ENCODE assay signal across 9 mouse cellular contexts in the genomic region with DNA sequence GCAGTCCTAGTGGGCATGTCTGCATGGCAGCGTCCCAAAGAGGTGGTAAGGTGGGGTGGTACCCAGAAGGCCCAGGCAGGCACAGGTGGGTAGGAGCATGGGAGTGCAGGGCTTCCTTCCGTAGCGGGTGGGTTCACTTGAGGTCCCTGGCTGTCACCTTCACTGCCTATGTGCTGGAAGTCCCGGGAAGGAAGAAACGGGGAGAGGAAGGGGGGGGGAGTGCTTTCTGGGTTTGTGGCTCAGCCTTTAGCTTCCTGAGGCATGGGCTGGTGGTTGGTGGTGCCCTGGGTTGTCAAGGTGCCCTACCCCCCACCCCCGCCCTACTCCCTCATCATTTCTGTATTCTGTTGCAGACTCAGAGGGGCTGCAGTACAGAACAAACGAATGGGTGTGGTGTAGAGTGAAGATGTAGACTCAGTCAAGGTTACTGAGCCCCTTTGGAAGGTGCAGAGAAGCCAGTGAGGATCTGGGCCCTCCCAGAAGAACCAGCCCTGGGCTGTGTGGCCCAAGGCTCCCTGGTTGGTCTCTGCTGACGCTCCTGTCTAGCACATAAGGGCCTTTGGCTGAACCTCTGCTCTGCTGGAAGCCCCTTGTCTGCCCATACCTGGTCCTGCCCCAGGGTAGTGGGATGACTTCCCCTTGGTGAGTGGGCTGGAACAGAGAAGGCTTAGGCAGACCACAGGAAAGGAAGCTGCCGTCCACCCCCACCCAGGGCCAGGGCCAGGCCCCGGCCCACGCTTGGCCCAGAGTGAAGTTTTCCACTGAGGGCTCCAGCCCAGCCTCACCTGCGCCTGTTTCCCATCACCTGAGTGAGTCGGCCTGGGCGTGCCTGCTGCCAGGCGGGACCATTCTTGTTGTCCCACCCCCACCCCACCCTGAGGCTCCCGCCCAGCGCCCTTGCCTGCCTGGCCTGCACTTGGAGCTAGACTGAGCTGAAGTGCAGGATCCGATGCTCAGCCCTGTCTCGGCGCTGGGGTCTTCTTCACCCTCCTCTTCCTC. TPM values are rescaled to one million over a fixed set of nuclear protein-coding genes. Genes with fewer than 3 reads are reported as not detected.
DNase-seq lines count a peak whose midpoint lies in the region; ATAC-seq and TF ChIP-seq lines count a peak whose summit lies in the region.
"Had no signal": no experiment of that assay in that cellular context is flagged by ENCODE, and none has a peak within 500 bp of the region (broad histone marks: within the 10 kb centered on the region; RNA-seq: fewer than 3 reads in every experiment).

No protein-coding gene starts in this region.

- no peak for TF ChIP-seq CTCF in heart, postnatal 0 days (IDR thresholded peaks at IDR 0.05; ENCODE audit: low read depth)

- H3K27me3 ChIP-seq in heart, embryonic 10.5 days (ENCODE audit: insufficient read depth, poor library complexity, severe bottlenecking): no peaks in the 10 kb centered on the region
- no peaks in the 10 kb centered on the region for H3K27me3 ChIP-seq in heart, postnatal 0 days (ENCODE audit: control insufficient read depth, insufficient read depth, low read length)

- peak overlapping the region; percentile 64 for H3K4me2 ChIP-seq in heart, postnatal 0 days (ENCODE audit: low read depth, low read length)

- H3K9ac ChIP-seq in heart, postnatal 0 days (replicated peaks; ENCODE audit: low read depth, low read length): no peak overlapping the region

- H3K27ac ChIP-seq in heart, embryonic 10.5 days: peak overlapping the region; percentile 90
- peak overlapping the region; percentile 87 for H3K27ac ChIP-seq in heart, postnatal 0 days (ENCODE audit: low read depth)
- peak overlapping the region; percentile 97 for H3K27ac ChIP-seq in macrophage

- no peak for ATAC-seq in heart, postnatal 0 days (ENCODE audit: insufficient read depth, low read depth)

- H3K79me2 ChIP-seq in macrophage (ENCODE audit: inconsistent target): peaks cover 86% of the 10 kb centered on the region

- H3K36me3 ChIP-seq in heart, embryonic 10.5 days: 0 out of 2 replicates have a peak, but pooled peaks cover 2% of the 10 kb centered on the region
- no peaks in the 10 kb centered on the region for H3K36me3 ChIP-seq in heart, postnatal 0 days (replicated peaks; ENCODE audit: control insufficient read depth, insufficient read depth, low read length)
- H3K36me3 ChIP-seq in macrophage (ENCODE audit: inconsistent target): no peaks in the 10 kb centered on the region

- no peak for TF ChIP-seq EP300 in heart, postnatal 0 days (IDR thresholded peaks at IDR 0.05; ENCODE audit: low read depth)

- peaks cover 98% of the 10 kb centered on the region for H3K4me1 ChIP-seq in heart, embryonic 10.5 days
- peaks cover 49% of the 10 kb centered on the region for H3K4me1 ChIP-seq in heart, postnatal 0 days (ENCODE audit: control insufficient read depth, insufficient read depth)

- peak overlapping the region; percentile 42 for H3K4me3 ChIP-seq in heart, embryonic 10.5 days
- no peak overlapping the region for H3K4me3 ChIP-seq in heart, postnatal 0 days (ENCODE audit: low read depth, low read length)
- H3K4me3 ChIP-seq in macrophage (ENCODE audit: inconsistent target): no peak overlapping the region

- 34% methylated on average over 20 of the region's 20 CpGs for WGBS in heart, embryonic 10.5 days
- WGBS in heart, postnatal 0 days: 49% methylated on average over 20 of the region's 20 CpGs
- WGBS in macrophage (ENCODE audit: missing documents): 39% methylated on average over 20 of the region's 20 CpGs

- no peaks in the 10 kb centered on the region for H3K9me3 ChIP-seq in heart, embryonic 10.5 days
- H3K9me3 ChIP-seq in heart, postnatal 0 days (replicated peaks; ENCODE audit: control insufficient read depth, low read length): no peaks in the 10 kb centered on the region

- no peak for DNase-seq in heart, embryonic 10.5 days (ENCODE audit: low spot score)
- DNase-seq in heart, postnatal 4 days: no peak
- DNase-seq in CD4-positive helper T cell, adult 2 months (ENCODE audit: low read depth, low spot score): peak; percentile 76
- DNase-seq in heart, postnatal 0 days (ENCODE audit: low spot score): no peak
- no peak for DNase-seq in T-cell, adult 2 months (ENCODE audit: low spot score)
- no peak for DNase-seq in adrenal gland, postnatal 36 days
- no peak for DNase-seq in urinary bladder, postnatal 4 days (ENCODE audit: low spot score in 2 of 2)

RNA-seq across cellular contexts. Expression of a gene that starts 5.4 kb away (rescaled TPM):
- polyA plus RNA-seq in heart, embryonic 10.5 days (2016; fragmentation: Nextera tagmentation; extraction: Ambion mirVana): not detected in 2 replicates
- total RNA-seq in heart, postnatal 4 days (2021): not detected
- total RNA-seq in heart, postnatal 0 days (2014; rRNA removed; ENCODE audit: low replicate concordance): not detected in 2 replicates
- not detected in 2 replicates for polyA plus RNA-seq in heart, postnatal 0 days (2015; fragmentation: Nextera tagmentation; extraction: Ambion mirVana)
- total RNA-seq in macrophage (2018; cell fraction: chromatin; rRNA removed): under 1 TPM in 1 of 26 experiments, not detected in 25; 0.20 TPM
- total RNA-seq in macrophage (2018; cell fraction: cytosol; rRNA removed): not detected
- not detected for total RNA-seq in macrophage (2018; cell fraction: nucleus; rRNA removed)
- not detected in 3 replicates for polyA plus RNA-seq in macrophage (2018)
- not detected for total RNA-seq in adrenal gland, postnatal 36 days (2021)
- total RNA-seq: MEL had no signal

RNA-seq across cellular contexts. Expression of a gene that starts 25.1 kb away (rescaled TPM):
- 28.0 and 28.3 TPM in 2 replicates for polyA plus RNA-seq in heart, embryonic 10.5 days (2016; fragmentation: Nextera tagmentation; extraction: Ambion mirVana)
- 10 to 100 TPM; 15.1 to 15.4 TPM for total RNA-seq in heart, postnatal 4 days (2021)
- 47.7 and 53.7 TPM in 2 replicates for total RNA-seq in heart, postnatal 0 days (2014; rRNA removed; ENCODE audit: low replicate concordance)
- polyA plus RNA-seq in heart, postnatal 0 days (2015; fragmentation: Nextera tagmentation; extraction: Ambion mirVana): 21.7 and 24.9 TPM in 2 replicates
- 10 to 100 TPM in 12 of 26 experiments, 1 to 10 TPM in 14; 2.3 to 22.2 (median 7.9) TPM for total RNA-seq in macrophage (2018; cell fraction: chromatin; rRNA removed)
- total RNA-seq in macrophage (2018; cell fraction: cytosol; rRNA removed): 10 to 100 TPM in 11 of 26 experiments, 1 to 10 TPM in 15; 5.6 to 14.9 (median 9.5) TPM
- 10 to 100 TPM in 4 of 26 experiments, 1 to 10 TPM in 22; 2.7 to 13.3 (median 6.7) TPM for total RNA-seq in macrophage (2018; cell fraction: nucleus; rRNA removed)
- polyA plus RNA-seq in macrophage (2018): 5.2 to 11.2 TPM (median 9.2 TPM) in 3 replicates
- total RNA-seq in adrenal gland, postnatal 36 days (2021): 100 to 1,000 TPM in 1 of 2 experiments, 10 to 100 TPM in 1; 57.8 to 136 TPM

RNA-seq across cellular contexts. Expression of a gene that starts 55.8 kb away (rescaled TPM):
- not detected in 2 replicates for polyA plus RNA-seq in heart, embryonic 10.5 days (2016; fragmentation: Nextera tagmentation; extraction: Ambion mirVana)
- total RNA-seq in heart, postnatal 4 days (2021): not detected
- not detected in 2 replicates for total RNA-seq in heart, postnatal 0 days (2014; rRNA removed; ENCODE audit: low replicate concordance)
- not detected in 2 replicates for polyA plus RNA-seq in heart, postnatal 0 days (2015; fragmentation: Nextera tagmentation; extraction: Ambion mirVana)
- not detected for total RNA-seq in macrophage (2018; cell fraction: chromatin; rRNA removed)
- total RNA-seq in macrophage (2018; cell fraction: cytosol; rRNA removed): not detected
- under 1 TPM in 1 of 26 experiments, not detected in 25; 0.34 TPM for total RNA-seq in macrophage (2018; cell fraction: nucleus; rRNA removed)
- polyA plus RNA-seq in macrophage (2018): not detected in 3 replicates
- not detected for total RNA-seq in adrenal gland, postnatal 36 days (2021)
- total RNA-seq: MEL had no signal
